Mouse (Mus musculus) bone marrow macrophage, adult 2 months (primary cell): ENCODE data around the gene Rhou. TPM values are rescaled to one million over a fixed set of nuclear protein-coding genes. Genes with fewer than 3 reads are reported as not detected.

Experiments used
- H3K27ac ChIP-seq: 2 replicates; pipeline ENCODE4 v1.5.1; 2012; ENCODE audit warnings: low read depth, low read length; ENCODE audit not compliant: insufficient read depth
- H3K4me1 ChIP-seq: 2 replicates; pipeline ENCODE4 v1.6.1; 2012; ENCODE audit warnings: low read length; ENCODE audit not compliant: control insufficient read depth, insufficient read depth
- H3K4me3 ChIP-seq: 2 replicates; pipeline ENCODE4 v1.5.1; 2012; ENCODE audit warnings: mild to moderate bottlenecking, low read length, moderate library complexity; ENCODE audit not compliant: insufficient read depth
- CTCF ChIP-seq: IDR thresholded peaks from 2 replicates; pipeline ENCODE4 v1.5.1; 2012; ENCODE audit warnings: low read depth, mild to moderate bottlenecking, low read length, moderate library complexity
- POLR2A ChIP-seq: IDR thresholded peaks from 2 replicates; pipeline ENCODE4 v1.6.1; 2012; ENCODE audit warnings: mild to moderate bottlenecking, low read depth, low read length, borderline replicate concordance
- polyA plus RNA-seq: library from polyadenylated mRNA; stranded (reverse); fragments of >200 nt; gene quantifications from 2 replicates; pipeline ENCODE4 v1.2.4, GENCODE M21; 2012; ENCODE audit not compliant: missing spikeins, insufficient read depth, insufficient read length

The Rhou gene
- polyA plus RNA-seq, 1 experiment: 0.21 TPM

DNA sequence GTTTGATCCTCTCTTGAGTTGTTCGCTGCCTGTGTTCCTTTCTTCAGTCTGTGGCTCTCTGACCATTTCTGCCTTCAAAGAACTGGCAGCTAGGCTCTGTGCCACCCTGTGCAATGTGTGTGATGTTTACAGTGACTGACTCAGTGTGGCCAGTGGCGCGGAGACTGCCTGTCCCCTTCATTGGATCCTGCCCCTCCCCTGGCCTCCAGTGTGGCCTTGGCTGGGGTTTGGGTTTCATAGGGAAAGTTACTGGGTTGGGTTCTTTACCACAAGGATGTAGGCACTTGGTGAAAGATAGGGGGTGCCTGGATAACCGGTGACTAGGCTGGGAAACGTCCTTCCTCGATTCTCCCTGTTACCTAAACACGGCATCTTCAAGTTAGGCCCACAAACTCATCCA is 31.1 kb downstream of the Rhou start:
- TF ChIP-seq CTCF (no peak), POLR2A (no peak)
- Histone ChIP-seq H3K4me3 (no peak overlapping the region), H3K27ac (no peak overlapping the region), H3K4me1 (peaks cover 2% of the 10 kb centered on the region; the same call in 1 of the 2 replicates)

DNA sequence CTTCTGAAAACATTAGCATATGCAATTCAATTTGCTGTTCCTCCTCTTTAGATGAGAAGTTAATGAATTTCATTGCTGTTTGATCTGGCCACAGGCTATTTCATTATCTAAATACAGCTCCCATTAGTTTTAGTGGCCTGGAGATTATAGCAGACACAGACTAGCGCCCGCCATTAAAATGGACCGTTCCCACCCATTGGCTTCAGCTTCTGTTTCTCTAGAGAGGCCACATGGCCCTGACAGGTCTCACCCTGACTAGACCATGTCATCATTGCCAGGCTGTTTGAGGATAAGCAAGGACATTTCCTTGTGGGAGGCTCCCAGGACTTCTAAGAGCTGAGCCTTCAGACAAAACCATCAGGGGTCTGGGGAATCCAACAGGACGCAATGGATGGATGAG is 31.7 kb downstream of the Rhou start:
- Histone ChIP-seq H3K4me3 (no peak overlapping the region), H3K4me1 (no peaks in the 10 kb centered on the region), H3K27ac (no peak overlapping the region)
- TF ChIP-seq CTCF (no peak), POLR2A (no peak)

DNA sequence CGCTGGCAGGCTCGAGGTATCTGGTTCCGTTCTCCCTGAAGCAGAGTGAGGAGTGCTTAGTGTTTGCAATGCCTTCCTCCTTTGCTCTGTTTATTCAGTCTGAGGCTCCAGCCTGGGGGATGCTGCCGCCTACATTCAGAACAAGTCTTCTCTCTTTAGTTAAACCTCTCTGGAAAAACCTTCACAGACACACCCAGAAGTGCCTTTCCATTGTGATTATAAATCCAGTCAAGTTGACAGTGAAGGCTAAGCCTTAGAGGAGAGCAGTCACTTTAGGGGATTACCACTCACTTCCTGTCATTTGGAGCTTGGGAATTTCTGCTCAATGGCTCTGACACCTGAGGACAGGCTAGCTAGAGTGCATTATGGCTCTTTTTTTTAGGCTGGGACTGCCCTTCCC is 34.1 kb downstream of the Rhou start:
- Histone ChIP-seq H3K27ac (no peak overlapping the region), H3K4me3 (no peak overlapping the region), H3K4me1 (peaks cover 12% of the 10 kb centered on the region)
- TF ChIP-seq POLR2A (no peak), CTCF (no peak)

DNA sequence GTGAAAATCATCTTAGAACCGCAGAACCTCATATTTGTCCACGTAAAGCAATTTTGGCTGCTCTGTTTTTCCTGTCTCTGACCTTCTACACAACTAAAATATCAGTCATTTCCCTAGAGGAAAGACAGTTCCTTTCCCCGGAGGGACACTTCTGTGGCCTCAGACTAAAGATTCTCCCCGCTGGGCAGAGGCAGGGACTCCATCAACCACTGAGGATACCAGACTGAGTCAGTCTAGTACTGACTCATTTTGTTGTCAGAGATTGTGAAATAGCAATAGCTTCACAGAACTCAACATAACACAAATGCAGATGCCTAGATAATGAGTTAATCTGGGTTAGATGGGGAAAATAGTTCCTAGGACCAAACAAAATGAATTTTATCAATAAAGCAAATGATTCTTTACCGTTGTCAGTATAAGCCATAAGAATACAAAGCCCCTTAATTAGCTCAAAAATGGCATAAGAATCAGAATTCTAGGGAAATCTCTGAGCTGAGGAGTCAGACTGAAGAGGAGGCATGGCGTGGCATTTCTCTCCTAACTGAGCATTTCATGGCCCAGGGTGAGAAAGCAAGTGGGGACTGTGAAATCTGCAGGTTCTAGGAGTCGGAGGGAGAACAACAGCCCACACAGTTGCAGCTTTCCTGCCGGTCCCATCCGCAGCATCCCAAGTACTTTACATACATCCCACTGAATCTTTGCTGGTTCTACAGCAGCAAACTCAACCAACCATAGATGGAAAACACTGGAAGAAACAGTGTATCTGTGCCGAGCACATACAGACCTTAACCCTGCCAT is 38.6 kb downstream of the Rhou start:
- TF ChIP-seq POLR2A: no peak
- H3K27ac ChIP-seq: no peak overlapping the region
- H3K4me1 ChIP-seq: peaks cover 15% of the 10 kb centered on the region
- H3K4me3 ChIP-seq: no peak overlapping the region

DNA sequence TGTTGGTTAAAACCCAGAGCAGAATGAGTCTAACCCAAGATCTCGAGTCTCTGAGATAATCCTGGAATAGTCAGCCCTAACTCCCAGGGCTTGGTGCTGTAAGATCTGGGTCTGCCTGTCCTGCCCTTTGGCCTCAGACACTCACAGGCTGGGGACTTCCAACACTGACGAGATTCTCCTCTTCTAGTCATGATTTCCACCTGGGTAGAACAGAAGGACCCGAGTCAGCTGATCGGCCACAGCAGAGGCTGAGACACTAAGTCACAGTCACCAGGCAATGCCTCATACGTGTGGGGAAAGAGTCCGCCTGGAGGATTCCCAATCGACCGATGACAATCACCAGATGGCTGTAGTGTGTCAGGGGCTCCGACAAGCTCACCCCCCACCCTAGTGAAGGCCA is 42.4 kb downstream of the Rhou start:
- no peak for TF ChIP-seq CTCF
- TF ChIP-seq POLR2A: no peak

DNA sequence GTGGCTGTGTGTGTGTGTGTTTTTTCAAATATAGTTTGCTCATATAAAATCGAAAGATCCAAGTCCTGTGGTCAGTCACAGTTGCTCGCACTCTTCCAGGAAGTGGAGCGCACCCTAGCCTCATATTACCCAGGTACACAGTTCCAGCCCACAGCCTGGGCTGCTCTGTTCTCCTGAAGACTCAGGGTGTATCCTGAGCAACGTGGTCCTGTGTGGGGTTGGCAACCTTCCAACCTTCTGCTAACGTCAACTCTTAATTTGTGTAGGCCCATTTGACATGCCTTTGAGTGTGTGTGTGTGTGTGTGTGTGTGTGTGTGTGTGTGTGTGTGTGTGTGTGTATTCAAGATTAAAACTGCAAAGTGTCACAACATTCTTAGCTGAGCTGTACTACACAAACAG is 43.6 kb downstream of the Rhou start:
- Histone ChIP-seq H3K4me3 (no peak overlapping the region), H3K4me1 (peaks cover 7% of the 10 kb centered on the region; the same call in 1 of the 2 replicates), H3K27ac (no peak overlapping the region)
- TF ChIP-seq CTCF (no peak), POLR2A (no peak)

More for the DNA sequence above, 42.4 kb downstream of the Rhou start:
- H3K4me1 ChIP-seq: peaks cover 15% of the 10 kb centered on the region
- no peak overlapping the region for H3K4me3 ChIP-seq
- no peak overlapping the region for H3K27ac ChIP-seq

DNA sequence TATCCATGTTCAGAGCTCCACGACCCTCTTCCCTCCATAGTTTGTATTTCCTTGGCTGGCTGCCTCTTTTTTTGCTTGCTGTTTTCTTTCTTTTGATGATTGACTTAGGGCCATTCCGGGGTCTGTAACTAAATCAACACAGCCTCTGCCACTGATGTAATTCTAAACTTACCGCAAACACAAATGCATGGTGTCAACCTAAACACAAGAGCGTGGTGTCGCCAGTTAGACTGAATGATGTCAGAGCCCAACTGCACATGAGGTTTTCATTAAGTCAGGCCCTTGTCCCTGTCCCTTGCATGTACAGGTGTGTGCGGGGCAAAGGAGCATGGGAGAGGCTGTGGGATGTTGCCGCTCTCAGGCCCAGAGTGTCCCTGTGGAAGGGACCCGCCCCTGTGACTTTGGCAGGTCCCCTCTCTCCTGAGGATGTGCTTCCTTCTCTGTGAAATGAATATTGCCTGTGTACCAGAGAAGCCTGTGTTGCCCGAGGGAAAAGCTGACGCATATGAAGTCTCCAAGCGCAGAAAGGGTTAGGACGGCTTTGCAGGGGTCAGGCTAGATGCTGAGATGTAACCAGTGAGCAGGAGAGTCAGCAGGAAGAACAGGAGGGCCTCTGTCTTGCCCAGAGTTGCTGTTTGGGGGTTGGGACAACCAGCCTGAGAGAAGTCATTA is 46.8 kb downstream of the Rhou start:
- H3K27ac ChIP-seq: no peak overlapping the region
- TF ChIP-seq CTCF (no peak), POLR2A (no peak)

DNA sequence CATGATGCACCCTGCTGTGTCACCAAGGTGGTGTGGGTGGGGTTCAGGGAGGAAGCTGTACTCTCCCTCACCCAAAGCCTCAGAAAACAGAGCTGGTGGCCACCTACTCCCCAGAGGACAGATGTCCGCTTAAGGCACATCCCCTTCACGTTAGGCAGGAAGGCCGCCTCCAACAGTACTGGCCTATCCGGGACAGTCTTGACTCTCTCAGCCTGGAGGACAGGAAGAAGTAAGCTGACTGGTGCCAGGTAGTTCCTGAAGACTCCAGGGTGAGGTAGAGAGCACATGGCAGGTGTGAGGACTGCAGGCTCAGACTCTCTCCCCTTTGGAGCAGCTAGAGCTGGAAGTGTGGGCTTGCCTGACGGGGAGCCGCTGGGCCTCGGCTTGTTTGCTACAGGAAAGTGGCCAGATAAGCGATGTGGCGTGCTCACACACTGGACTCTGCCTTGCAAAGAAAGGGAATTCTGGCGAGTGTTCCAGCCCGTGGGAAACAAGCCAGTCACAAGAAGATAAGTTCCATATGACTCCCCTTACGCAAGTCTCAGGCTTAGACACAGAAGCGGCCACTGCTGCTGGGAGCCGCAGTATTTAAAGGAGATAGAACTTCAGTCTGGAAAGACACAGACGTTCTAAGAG is 48.3 kb downstream of the Rhou start:
- Histone ChIP-seq H3K27ac (no peak overlapping the region), H3K4me3 (no peak overlapping the region), H3K4me1 (no peaks in the 10 kb centered on the region)
- TF ChIP-seq CTCF (no peak), POLR2A (no peak)

More for the DNA sequence above, 46.8 kb downstream of the Rhou start:
- Histone ChIP-seq H3K4me1 (no peaks in the 10 kb centered on the region), H3K4me3 (no peak overlapping the region)

DNA sequence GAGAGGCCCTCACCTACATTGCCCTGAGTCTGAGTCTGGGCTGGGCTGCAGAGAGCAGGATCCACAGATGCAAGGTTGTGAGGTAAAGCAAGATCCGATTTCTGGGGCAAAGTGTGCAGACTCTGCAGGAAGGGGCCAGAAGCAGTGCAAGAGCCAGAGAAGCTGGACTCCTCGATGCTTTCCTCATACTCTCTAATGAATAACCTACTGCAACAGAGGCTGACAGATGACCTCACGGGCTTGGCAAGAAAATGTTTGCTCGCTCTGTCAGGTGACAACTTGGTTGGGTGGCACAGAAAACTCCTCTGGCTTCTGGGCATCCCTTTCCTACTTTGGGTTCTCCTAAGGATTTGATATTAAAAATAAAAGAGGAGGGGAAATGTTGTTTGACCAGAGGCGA is 51.6 kb downstream of the Rhou start:
- H3K4me3 ChIP-seq: no peak overlapping the region
- TF ChIP-seq CTCF (no peak), POLR2A (no peak)
- H3K4me1 ChIP-seq: no peaks in the 10 kb centered on the region
- no peak overlapping the region for H3K27ac ChIP-seq

DNA sequence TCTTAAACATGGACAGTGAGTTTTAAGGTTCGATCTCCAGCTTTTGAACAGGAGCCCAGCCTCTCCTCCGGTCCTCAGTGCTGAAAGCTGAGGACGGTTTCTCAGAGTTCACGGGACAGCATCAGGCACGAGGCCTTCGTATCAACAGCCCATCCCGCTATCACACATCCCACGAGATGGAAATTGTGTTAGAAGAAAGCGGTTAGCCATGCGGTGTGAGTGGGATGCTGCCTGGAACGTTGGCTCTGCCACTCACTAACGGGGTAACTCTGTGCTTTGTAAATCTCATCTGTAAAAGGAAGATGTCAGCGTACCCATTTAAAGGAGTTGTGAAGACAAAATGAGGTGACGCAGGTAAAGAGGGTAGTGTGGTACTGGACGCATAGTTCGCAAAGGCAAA is 53.4 kb downstream of the Rhou start:
- Histone ChIP-seq H3K27ac (no peak overlapping the region), H3K4me1 (no peaks in the 10 kb centered on the region), H3K4me3 (no peak overlapping the region)
- TF ChIP-seq CTCF (no peak), POLR2A (no peak)
